Mouse (Mus musculus) kidney, postnatal 10 days (tissue): Measurements from ENCODE around the gene Ttc32.

Source experiments
- DNase-seq: peaks from one replicate; pipeline ENCODE4 v3.0.0; 2021; ENCODE audit warnings: mixed read lengths

Ttc32 gene

GRCm38 (mm10) chr12:9048090-9048489 lies 18.3 kb downstream of the Ttc32 start:
- no peak for DNase-seq

- peak; percentile 36 for DNase-seq
These were observed 21.0 kb downstream of the Ttc32 start for GRCm38 (mm10) chr12:9050824-9051223.

DNA sequence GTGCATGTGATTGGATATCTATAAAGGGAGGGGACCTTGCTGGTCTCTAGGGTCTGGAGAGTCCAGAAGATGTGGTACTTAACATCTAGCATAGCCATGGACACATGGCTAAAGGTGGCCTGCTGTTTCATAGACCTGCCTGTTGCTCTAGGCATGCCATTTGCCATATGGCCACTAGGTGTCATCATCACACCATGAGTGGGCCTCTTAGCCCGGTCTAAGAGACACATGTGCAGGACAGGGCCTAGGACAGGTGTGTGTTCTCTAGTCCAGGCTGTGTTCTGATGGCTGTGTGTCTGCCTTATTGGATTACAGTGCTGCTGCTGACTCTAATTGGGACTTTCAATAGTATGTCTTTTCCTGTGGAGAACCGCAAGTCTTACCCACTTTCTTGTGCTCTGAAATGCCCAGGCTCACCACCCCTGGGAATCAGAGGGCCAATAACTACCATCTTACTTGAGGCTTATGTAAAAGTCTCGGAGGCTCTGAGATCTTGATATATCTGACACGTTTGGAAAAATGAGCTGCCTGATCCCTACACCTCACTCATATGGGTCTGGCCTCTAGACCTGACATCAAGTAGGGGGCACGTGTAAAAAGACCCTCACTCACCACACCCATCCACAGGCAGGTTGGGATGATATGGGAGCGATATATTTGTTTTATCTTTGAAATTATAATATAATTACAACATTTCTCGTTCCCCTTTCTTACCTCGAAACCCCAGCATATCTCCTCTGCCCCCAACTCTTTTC lies 22.5 kb downstream of the Ttc32 start:
- peak; percentile 90 for DNase-seq

- no peak for DNase-seq
These were observed 23.5 kb downstream of the Ttc32 start for GRCm38 (mm10) chr12:9053345-9053744.

GRCm38 (mm10) chr12:9054012-9054411 lies 24.2 kb downstream of the Ttc32 start:
- peak; percentile 26 for DNase-seq

- no peak for DNase-seq
These were observed 25.5 kb downstream of the Ttc32 start for GRCm38 (mm10) chr12:9055269-9055668.

DNA sequence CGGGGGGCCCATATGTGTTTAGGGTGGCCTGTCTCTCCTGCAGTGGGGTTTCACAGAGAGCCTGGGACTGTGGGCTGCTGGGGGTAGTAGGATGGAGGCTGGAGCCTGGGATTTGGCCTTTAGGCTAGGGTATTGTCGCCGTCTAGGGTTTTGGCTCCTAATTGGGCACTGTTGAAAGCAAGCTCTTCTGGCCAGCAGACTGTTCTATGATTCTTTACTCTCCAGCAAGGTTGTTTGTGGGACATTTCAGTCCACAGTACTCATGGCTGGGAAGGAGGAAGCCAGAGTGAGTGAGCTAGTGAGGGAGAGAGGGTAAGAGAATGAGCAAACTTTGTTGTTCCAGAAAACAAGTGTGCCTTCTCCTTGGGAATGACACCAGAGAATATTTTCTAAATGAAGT lies 29.7 kb downstream of the Ttc32 start:
- DNase-seq: no peak

GRCm38 (mm10) chr12:9059965-9060364 lies 30.2 kb downstream of the Ttc32 start:
- no peak for DNase-seq

DNA sequence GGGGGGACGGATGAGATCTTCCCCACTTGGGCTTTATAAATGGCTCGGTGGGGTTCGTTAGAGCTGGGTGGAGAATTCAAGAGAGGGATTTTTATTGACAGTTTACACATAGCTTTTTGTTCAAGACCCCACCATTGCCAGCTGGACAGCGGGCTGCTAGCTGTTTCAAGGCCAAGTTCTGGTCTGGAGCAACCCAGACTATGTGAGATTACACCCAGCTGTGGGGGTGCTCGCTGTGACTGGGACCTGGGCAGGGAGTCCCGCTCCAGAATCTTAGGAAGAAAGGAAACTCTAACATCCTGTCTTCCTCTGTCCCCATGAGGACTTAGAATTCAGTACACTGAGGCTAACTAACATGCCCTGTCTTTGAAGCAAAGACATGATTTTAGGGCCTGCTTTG lies 33.8 kb downstream of the Ttc32 start:
- no peak for DNase-seq

DNA sequence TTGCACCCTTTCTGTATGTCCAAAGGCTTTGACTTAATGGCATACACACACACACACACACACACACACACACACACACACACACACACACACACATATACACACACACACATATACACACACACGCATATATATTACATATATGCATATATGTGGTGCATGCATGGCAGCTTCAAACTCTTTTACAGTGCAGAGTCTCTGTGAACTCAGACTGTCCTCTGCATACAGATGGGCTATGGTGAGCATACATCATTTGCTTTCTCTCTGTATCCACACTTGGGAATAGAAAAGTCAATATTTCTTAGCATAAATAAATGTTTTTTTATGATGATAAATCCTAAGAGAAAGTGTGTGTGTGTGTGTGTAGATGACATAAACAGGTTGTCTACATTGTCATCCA lies 41.3 kb downstream of the Ttc32 start:
- no peak for DNase-seq

DNA sequence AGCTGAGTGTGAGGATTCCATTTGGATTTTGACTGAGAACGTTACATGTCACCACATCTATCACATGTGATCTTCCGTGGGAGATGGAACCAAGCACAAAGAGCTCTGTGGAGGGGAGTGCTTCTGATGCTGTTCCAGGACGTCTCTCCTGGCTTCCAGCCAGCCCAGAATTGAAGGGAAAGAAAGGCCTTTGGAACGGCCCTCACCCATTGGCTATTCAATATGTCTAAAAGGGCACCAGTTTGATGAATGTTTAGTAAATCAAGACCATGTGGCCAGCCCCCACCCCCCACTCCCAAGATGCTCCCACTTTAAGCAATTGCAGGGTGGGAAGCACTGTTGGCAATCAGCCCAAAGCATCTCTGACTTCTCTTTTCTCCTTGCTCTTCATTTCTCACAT lies 41.7 kb downstream of the Ttc32 start:
- peak; percentile 25 for DNase-seq

DNA sequence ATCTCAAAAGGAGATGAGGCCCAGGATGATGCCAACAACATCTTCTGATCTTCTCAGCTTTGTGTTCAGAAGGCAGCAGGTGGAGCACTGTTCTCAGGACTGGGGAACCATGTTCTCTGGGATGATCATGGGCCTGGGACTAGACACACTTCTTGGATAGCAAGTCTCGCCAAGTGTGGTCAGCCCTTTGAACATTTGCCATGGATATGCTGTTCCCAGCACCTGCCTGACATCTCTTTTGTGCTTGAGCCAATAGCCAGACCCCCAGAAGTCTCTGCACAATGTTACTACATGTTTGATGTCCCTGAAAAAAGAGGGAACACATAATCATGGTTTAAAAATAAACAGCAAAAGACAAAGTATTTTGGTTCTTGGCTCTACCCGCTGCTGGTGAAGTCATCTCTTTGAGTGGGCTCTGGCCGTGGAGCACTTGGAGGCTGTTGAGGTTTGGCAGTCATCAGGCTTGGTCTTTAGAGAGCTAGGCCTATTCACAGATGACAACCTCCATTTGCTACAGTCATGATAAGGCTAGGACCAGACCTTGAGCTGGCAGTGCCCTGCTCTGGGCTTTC lies 47.8 kb downstream of the Ttc32 start:
- no peak for DNase-seq

DNA sequence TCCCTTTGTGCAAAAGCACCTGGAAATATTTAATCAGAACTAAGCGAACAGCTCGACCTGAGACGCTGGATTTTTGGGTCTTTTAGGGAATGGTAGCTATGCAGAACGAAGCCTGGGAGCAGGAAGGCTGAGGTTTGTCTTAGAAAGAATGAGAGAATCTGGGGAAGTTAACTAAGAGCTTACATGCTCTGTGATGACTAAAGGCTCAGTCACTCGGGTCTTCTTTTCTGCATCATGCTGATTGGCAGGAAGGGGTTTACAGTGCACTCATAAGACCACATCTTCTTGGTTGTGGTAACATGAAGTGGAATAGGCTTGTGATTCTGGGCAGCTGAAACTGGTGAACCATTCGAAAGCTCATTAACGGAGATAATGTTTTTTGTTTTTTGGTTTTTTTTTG lies 60.4 kb downstream of the Ttc32 start:
- no peak for DNase-seq
